Mouse (Mus musculus) heart, postnatal 36 days (tissue): Measurements from ENCODE around the gene Wbp11. TPM values are rescaled to one million over a fixed set of nuclear protein-coding genes. Genes with fewer than 3 reads are reported as not detected.
A peak's percentile ranks its signal among the peaks of the same experiment; 100 is the strongest.

ENCODE experiments used
- DNase-seq, 2 experiments: peaks; one replicate each; pipeline ENCODE4 v3.0.0; 2021 to 2022
- intact Hi-C: fragments of 180-260 bp; cut with DNase I; formaldehyde crosslinking; loops from one replicate; pipeline ENCODE4 v1.15.1; 2025
- total RNA-seq, 2 experiments: library from RNA; stranded (reverse); gene quantifications; 2 replicates each; pipeline ENCODE4 v1.2.3; 2021

Wbp11 gene
- total RNA-seq: 10 to 100 TPM; 63.3 to 64.1 TPM

DNA sequence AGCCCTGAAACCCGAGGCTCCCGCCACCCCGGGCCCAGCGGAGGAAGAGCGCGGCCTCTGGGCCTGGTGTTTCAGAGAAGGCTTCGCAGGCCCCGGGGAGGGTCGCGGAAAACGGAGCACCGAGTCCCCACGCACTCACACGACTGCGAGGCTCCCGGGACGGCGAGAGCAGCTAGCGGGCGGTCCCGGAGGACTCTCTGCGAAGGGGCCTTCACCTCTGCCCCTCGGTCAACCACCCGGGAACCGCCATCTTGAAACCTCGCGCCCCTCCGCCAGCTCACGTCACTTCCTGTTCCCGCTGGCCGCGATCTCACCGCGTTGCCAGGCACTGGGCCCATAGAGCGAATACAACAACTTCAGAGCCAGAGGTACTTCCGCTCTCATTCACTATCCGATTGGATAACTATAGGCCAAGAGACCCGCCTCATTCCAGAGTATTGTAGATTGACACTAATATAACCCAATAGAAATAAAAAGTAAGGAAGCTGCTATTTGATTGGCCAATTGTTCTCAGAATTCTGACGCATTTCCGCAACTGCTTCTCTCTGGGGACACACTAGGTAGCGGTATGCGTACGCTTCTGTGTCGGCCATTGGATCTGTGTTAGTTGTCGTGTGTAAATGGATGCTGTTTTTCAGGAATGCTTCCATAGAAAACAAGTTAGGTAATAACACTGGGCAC, at the start of gene Wbp11:
TSS of gene Wbp11 (minus strand) at position 353 of the 681 bp plus-strand sequence.
- intact Hi-C loops: loop anchor here (1.0 to 10.0 kb wide), 2 partner anchors 24 to 1903 kb away; partner anchors contain the start of genes Cdkn1b and Hist4h4
- DNase-seq: peak; percentile 94 to 95

DNA sequence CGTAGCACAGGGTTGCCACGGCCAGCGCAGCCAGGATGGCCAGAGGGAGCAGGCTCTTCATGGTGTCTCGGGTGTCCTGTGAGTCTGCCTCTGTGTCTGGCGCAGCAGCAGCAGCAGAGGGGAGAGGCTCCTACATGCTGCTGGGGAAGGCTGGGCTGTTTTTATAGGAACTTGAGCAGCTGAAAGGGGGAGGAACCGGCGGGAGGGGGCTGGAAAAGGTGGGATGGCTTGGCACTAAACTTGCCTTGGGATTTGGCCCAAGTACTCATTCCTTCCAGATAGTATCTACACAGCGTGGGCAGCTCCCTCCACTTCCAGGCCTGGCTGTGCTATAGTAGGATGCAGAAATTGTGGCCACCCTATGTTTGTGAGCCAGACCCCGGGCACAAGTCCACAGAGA, 47.6 kb upstream of the Wbp11 start, which contains the start of gene Mgp:
TSS of gene Mgp (minus strand) at position 154 of the 400 bp plus-strand sequence.
- intact Hi-C loops: no loop called here
- peak; percentile 68 to 70 for DNase-seq

DNA sequence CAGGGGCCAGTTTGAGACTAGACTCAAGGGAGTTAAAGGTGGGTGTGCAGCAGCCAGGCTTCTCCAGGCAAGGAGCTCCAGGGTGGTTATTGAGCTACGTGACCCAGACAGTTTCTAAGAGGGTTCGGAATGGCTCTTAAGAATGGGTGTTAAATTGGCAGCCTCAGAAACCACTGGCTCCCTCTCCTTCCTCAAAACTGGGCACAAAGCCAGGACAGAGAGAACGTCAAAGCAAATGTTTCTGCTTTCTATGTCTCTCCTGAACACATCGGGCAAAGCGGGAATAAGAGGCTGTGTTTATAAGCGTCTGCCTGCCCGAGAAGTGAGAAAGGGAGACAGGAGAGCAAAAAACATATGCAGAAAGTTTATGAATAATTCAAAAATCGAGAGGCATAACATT, 46.6 kb upstream of the Wbp11 start:
- intact Hi-C loops: no loop called here
- peak; percentile 35 to 44 for DNase-seq

DNA sequence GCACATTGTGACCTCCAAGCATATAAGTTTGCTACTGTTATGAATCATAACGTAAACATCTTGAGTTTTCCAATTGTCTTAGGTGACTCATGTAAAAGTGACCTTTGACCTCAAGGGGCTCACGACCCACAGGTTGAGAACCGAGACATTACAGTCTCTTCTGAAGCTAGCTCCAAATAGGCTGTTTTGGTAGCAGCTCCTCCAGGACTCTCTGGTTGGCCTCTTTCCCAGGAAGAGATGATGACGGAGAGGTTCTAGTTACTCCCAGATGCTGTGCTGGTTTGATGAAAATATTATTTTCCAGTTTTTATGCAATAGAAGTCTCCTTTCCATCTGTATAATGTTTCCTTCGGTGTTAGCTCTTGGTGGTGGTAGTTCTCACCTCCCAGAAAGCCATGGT, 40.9 kb upstream of the Wbp11 start:
- intact Hi-C loops: loop anchor here (10.0 kb wide), 1 partner anchor 326 kb away; no protein-coding TSS in a partner anchor

DNA sequence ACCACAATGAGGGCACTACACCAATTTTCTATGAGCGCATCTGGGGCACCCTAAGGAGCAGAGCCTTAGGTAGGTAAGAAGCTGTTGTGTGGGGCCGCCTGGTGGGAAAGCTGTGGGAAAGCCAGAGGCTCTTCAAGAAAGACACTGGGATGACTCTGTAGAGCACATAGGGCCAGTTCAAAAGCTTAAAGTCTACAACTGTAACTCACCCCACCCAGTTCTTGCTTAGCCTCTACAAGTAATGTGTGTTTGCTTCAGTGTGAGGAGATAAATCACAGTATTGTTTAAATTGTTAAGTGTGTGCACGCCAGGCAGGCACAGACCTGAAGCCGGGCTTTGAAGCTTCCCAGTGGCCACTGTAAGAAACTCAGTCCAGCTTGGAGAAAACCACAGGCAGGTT, 38.1 kb upstream of the Wbp11 start:
- intact Hi-C loops: loop anchor here (10.0 kb wide), 1 partner anchor 329 kb away; no protein-coding TSS in a partner anchor
- DNase-seq: no peak

More for the DNA sequence above, 40.9 kb upstream of the Wbp11 start:
- no peak for DNase-seq

DNA sequence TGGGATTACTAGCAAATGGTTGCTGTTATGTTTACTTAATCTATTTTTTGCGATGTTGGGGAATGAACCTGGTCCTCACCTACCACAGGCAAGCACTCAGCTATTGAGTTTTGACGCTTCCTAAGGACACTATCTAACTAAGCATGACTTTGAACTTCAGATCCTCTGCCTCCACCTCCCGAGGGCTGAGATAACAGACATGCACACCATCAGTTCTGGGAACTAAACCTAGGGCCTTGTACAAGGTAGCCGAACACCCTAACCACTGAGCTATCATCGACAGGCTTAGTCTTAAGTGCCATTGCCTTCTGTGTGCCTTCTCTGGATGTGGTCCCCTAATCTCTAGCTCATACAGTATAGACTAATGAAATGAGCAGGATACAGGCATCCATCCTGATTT, 37.3 kb upstream of the Wbp11 start:
- DNase-seq: no peak
- intact Hi-C loops: loop anchor here (10.0 kb wide), 1 partner anchor 329 kb away; no protein-coding TSS in a partner anchor

DNA sequence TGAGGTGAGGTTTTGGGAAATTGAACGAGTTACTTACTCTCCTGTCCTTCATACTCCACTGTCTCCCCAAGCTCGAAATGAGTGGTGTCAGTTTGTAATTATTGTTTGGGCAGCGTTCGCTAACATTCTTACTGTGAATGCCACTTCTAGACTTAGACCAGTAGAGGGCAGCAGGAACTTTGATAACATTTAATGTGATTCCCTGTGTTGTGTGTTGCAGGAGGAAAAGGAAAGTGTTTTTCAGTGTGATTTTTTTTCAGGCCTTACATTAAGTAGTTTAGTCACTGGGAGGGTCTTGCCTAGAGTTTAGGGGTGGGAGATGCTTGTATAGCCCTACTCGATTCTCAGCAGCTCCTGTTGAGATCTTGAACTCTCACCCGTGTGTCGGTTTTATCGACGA, 33.0 kb upstream of the Wbp11 start:
- intact Hi-C loops: loop anchor here (1.0 to 10.0 kb wide), 4 partner anchors 59 to 334 kb away; no protein-coding TSS in a partner anchor
- peak; percentile 25 to 35 for DNase-seq

DNA sequence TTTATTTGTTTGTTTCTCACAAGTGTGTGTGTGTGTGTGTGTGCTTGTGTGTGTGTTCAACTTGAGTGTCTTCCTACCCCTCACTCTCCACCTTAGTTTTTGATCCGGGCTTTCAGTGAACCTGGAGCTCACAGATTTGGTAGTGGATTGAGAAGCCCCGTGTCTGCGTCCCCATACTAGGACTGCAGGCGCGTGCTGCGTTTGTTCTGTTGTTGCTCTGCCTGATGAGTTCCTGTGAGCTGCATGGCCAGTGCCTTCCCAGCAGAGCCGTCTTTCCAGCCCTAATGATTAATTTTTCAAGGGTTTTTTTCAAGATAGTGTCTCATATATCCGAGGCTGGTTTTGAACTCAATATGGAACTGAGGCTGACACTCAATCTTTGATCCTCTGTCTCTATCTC, 30.4 kb upstream of the Wbp11 start:
- intact Hi-C loops: no loop called here
- no peak for DNase-seq

DNA sequence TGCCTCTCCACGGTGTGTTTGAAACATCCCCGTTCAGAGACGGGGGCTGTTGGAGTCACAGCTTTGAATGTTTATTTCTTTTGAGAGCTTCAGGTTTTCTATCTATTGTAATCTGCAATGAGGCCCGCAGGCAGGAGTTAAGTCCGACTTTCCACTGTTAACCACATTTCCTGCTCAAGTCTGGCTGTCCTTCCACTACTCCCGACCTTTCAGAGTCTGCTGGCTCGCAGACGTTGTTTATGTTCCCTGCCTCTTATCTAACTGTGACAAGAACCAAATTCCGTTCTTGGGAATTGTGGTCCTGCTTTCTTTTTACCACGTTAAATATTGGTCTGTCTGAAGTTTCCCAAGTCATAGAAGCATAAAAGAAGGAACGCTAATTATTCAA, 29.8 kb upstream of the Wbp11 start:
- DNase-seq: peak in 1 of 2 experiments; percentile 40
- intact Hi-C loops: no loop called here

DNA sequence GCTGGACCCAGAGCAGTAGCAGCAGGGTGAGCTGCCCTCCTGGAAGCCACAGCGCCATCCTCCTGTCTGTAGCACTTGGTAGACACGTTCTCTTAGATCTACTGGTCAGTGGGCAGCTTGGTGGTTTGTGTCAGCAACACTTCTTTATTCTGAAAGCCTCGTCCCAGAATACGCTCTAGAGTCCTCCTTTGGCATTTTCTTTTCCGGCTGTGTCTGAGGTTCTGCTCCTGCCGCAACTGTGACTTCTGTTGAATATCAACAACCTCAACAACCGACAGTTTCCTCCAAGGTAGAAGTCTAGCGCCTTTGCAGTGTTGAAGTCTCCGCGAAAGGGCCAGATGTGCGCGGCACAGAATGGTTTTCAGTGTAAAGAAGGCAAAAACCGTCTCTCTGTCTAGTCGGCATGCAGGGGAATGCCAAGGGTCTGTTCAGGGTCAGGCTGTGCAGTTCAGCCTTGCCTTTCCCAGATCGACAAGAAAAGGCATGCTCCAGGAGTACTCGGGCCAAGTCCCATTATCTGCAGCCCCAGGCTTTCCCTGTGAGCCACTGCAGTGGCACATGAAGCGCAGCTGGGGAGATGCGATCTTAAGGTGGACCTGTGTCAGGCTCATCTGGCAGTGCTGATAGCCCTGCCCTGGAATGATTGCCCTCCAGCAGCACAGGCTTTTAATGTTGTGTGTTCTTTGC, 29.3 kb upstream of the Wbp11 start, which contains the start of gene Art4:
TSS of gene Art4 (minus strand) at position 548 of the 687 bp plus-strand sequence.
- peak; percentile 50 to 67 for DNase-seq

DNA sequence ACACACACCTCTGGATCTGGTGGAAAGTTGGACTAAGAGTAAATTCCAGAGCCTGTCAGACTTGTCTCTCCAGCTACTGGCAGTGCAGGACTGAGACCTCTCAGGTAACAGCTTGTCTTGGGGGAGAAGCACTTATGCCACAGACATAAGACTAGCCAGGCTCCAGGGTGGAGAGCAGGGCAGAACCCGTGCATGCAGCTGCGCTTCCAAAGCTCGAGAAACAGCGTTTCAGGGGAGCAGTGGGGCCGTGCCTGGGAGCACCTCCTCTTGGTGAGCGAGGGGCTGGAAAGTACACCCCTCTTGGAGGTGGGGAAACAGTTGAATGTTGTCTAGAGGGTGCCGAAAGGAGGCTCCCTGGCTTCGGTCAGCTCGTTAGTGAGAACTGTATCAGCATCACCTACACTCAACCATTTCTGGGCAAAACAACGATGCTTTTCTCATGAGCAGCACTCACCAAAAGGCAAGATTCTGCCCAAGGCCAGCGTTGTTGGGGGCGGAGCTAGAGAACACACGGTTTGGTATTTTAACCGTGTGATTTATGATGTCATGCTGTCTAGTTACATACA, 28.1 kb upstream of the Wbp11 start:
- intact Hi-C loops: no loop called here
- peak in 1 of 2 experiments; percentile 33 for DNase-seq

More for the DNA sequence above, 29.3 kb upstream of the Wbp11 start, which contains the start of gene Art4:
- intact Hi-C loops: no loop called here

DNA sequence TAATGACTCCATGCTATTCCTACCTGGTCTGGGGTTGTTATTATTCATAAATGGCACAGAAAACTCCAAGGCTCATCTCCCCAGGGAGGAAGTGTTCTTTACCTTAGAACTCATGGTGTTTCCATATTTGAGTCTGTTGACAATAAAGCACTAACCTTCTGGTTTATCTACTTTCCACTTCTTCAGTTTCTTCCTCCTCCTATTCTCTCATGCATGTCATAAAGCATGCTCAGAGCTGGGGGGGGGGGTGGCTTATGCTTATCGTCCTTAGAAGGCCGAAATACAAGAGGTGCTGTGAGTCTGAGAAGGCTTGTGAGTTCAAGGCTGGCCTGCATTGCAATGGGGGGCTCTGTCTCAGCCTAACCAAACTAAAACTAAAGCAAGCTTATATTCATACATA, 27.1 kb upstream of the Wbp11 start:
- intact Hi-C loops: no loop called here
- DNase-seq: no peak

DNA sequence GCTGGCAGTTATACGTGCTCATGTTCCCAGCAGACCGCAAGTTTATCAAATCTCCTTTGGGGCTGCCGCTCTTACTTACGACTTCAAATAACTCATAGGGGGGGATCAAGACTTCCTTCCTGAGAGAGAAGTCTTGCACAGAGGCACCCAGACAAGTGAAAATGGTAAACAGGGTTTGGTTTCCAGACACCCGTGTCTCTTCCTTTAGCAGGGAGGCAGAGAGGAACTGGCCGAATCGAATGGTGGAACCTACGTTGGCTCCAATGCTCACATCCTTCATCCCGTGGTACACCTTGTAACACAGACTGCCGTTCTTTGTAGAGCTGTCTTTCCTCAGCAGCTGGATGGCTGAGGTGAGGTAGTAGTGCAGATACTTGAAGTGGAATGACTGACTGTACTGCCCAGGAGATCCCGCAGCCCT, 26.3 kb upstream of the Wbp11 start:
- intact Hi-C loops: no loop called here
- DNase-seq: no peak

DNA sequence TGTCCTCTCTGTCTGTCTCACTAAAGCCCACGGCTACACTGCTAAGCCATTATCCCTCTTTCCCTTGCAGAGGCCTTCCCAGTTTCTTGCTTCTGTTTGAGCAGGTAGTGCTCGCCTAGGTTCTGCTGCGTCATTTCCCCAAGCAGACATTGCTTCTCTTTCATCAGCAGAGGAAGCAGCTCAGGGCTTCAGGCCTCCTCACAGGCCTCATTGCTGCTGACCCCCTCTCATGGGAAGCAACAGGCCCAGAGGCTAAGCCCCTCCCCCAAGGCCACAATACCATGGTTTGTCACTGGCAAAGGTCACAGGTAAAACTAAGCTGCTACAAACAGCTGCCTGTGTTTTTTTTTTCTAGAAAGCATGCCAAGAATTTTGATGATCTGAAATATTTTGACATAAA, 24.7 kb upstream of the Wbp11 start:
- intact Hi-C loops: loop anchor here (2.0 kb wide), 1 partner anchor 16 kb away; no protein-coding TSS in a partner anchor
- DNase-seq: no peak

DNA sequence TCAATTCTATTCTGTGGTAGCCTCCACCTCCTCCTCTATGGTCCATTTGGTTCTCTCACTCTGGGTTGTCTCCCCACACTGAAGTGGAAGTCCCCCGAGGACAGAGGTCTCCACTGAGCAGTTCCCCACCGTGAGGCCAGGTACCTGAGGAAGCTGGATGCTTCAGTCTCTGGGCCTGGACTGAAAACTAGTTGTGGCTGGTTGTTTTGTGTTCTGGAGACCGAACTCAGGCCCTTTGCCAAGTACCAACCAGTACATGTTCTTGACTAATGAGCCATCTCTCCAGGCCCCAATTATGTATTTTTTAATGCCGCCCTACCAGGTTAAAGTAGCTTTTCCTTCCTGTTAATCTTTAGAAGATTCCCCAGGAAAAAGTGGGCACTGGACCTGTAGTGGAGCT, 24.3 kb upstream of the Wbp11 start:
- DNase-seq: no peak
- intact Hi-C loops: loop anchor here (2.0 kb wide), 1 partner anchor 16 kb away; no protein-coding TSS in a partner anchor

DNA sequence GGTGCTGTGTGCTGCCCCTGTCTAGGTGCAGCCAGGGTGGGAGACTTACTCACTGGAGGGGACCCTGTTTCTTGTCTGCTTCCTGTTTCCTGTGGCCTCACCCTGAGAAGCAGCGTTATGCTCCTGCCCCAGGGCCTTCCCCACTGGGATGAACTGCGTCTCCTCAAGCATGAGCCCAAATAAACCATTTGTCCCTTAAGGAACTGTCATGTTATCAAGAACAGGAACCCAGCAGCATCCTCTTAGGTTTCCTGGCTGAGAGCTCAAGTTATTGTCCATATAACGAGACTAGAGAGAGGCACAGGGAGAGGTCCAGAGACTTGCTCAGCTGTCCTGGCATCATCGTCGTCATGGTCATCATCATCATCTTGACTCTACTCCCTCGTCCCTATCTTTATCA, 22.2 kb upstream of the Wbp11 start:
- no peak for DNase-seq
- intact Hi-C loops: no loop called here

DNA sequence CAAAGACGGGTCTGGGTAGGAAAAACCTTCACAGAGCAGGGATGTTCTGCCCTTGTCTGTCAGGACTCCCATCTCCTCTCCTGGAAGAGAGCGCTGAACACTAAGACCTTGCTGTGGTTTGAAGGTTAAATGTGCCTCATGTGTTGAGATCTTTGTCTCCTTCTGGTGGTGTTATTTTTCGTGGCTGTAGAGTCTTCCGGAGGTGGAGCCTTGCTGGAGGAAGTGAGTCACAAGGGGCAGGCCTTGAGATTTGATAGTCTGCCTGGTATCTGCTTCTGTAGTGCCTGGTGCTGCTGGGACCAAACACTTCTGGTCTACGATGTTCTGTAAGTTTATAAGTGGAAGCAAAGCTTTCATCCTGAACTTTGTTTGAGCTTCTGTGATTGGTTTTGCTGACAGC, 20.9 kb upstream of the Wbp11 start:
- DNase-seq: no peak
- intact Hi-C loops: no loop called here

DNA sequence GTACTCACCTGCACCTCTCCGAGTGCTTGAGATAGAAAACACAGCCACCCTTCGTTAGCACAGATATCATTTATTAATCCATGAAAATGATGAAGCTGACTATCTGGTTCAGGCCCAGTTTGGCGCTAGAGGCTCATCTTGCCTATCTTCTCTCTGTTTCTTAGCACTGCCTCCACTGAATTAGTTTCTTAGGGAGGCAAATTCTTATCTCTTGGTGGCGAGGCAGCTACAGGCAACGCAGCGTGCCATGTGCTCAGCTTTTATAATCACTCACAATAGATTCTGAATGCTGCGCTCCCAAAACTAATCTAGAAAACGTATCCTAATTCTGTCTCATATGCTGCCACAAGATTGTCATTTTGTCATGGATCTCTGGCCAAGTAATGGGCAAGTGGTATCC, 20.4 kb upstream of the Wbp11 start:
- intact Hi-C loops: no loop called here
- no peak for DNase-seq

DNA sequence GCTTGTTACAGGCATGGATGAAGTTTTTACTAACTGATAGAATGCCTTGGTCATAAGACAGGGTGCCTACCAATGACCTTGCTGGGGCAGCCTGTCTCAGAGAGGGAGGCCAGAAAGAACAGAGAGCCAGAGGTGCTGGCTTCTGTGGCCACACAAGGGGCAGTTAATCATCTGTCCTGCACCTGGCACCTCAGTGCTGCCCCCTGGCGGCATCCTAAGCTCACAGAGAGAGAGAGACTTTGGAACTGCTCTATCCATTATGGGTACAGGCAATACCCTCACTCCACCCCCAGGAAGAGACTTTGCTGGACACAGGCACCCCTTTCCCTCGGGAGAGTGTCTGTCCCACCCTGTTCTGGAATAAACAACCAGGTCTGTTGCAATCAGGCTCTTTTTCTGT, 19.8 kb upstream of the Wbp11 start:
- DNase-seq: peak; percentile 63 to 72
- intact Hi-C loops: no loop called here

DNA sequence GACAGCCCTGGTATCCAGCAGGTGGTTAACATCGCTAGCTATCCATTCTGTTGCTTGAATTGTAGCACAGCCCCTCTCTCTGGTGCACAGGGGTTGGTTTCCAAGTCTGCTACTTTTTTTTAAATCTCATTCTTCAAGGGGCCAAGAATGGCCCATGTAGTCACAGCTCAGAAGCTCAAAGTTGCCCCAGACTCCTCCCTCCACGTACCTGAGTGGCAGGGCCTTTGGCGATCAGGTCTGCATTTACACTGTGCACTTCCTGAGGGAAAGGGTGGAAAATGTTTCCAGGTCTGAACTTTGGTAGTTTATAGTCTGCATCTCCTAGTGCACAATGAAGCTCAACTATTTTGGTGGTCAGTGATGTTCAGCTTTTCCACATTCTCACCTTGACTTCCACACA, 19.2 kb upstream of the Wbp11 start:
- no peak for DNase-seq
- intact Hi-C loops: no loop called here
